Mouse (Mus musculus) ovary, adult 18-20 months (tissue): ENCODE measurements around the gene Gm648.
"Not testable (repeated sequence)": the region's sequence is repeated elsewhere in the genome, so short reads cannot be mapped to it uniquely, and the experiment has no call there.

Experiments
- DNase-seq: peaks from one replicate; pipeline ENCODE4 v3.0.0; 2022; ENCODE audit warnings: low spot score, mixed read lengths

Gene Gm648

DNA sequence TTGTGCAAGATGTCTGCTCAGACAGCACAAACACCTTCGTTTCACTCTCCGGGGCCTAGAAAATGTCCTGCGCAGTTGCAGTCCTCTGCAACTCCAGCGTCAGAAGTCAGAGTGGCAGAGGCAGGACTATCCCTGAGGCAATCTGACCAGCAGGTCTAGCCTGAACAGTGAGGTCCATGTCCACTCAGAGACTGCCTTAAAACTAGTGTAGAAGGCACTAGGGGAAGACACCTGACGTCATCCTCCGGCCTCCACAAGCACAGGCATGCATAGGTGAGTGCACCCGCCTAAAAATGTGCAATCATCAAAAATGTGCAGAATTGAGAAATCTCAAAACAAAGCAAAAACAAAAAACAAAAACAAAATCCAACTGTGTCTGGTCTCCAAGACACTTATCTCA is at the start of gene Gm648:
Gm648 (minus strand) TSS at position 101 of the 400 bp plus-strand sequence.
- no peak for DNase-seq

DNA sequence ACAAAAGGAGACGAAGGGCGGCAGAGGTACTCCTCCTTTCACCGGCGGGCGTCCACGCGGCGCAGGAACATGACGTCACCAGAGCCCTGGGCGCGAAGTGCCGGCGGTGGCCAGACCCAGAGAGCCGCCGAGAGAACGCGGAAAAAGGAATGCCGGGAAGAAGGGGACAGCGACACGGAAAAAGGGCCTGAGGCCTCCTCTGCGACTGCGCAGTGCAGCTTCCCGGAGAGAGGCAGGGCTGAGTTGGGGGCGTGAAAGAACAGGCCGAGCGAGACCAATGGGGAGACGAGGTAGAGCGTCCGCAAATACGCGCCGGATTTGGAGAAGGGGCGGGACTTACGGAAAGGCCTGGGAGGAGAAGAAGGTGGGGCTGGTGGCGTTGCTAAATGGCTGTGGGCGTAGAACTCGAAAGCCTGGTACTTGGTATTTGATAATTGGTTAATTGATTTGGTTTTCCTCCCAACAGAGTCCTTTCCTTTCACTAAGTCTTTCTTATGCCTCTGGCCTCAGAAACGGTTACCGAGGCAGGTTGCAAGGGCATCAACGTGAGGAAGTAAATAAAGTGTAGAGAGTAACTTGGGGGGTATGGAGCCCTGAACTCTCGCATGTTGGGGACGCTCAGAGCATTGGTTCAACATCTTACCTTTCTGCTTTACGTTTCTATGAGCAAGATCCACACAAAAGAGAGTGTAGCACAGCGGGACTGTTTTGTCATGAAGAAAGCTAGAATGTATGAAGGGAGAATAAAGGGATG is 48.7 kb upstream of the Gm648 start, which contains the start of gene Mmgt1:
Mmgt1 (minus strand) TSS at position 183 of the 754 bp plus-strand sequence.
- DNase-seq: peak; percentile 94

DNA sequence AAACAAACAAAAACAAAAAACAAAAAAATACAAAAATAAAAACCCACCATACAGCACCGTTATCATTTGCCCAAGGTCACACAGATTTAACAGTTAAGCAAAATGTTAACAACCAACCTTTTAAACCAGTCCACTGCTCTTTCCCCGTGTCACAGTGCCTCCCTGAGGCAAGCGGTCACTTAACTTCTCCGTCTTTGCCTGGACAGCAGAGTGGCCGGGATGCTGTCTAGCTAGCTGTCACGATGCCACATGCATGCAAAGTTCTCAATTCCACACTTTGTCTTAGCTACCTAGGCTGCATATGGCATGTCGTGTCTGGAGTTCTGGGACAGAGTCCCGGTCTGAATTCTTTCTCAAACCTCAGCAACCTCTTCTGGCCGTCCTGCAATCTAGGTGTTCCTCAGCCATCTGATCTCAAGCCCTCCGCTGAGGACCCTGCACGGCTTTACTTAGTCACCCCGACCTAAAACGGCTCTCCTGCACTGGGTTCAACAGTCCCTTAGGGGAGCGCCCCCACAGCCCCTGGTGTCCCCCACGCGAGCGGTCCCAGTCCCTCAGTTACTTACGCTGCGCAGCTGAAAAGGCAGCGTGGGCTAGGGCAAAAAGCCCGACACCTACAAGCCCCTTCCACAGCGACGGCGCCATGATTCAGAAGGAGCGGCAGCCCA is 47.9 kb upstream of the Gm648 start:
- DNase-seq: no peak

DNA sequence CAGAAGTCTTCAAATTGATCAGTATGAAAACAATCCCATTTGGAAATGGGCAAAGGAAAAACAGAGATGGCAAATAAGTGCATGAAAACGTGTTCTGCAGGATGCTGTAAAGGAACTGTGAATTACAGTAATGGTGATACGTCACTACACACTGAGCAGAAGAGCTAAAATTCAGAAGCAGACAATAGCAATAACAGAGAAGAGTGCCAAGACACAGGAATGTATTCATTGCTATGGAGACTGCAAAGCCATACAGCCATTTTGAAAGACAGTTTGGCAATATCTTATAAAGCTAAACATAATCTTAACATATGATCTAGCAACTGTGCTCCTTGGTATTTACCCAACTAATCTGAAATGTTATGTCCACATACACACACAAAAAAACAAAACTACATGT is 28.8 kb upstream of the Gm648 start:
- no peak for DNase-seq

DNA sequence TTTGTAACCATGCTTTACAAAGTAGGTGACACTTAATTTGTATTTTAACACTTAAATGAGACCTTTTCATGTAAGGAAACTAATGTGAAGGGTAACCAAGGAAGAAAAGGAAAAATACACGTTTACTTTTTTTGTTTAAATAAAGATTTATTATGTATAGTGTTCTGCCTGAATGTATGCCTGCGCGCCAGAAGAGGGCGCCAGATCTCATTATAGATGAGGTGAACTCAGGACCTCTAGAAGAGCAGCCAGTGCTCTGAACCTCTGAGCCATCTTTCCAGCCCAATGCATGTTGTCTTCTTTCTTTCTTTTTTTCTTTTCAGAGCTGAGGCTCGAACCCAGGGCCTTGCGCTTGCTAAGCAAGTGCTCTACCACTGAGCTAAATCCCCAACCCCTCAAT is 23.1 kb upstream of the Gm648 start:
- no peak for DNase-seq

DNA sequence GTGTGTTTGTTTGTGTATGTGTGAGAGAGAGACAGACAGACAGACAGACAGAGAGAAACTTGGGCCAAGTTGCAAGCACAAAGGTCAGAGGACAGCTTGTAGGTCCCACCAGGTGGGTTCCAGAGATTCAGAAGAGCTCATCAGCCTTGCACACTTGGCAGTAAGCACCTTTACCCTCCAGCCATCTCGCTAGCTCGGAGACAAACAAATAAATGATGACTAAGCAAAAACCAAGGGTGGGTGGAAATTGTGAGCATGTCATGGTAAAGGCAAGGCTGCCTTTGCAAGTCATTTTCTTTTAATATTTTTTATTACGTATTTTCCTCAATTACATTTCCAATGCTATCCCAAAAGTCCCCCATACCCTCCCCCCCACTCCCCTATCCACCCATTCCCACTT is 4.2 kb upstream of the Gm648 start:
- DNase-seq: no peak

DNA sequence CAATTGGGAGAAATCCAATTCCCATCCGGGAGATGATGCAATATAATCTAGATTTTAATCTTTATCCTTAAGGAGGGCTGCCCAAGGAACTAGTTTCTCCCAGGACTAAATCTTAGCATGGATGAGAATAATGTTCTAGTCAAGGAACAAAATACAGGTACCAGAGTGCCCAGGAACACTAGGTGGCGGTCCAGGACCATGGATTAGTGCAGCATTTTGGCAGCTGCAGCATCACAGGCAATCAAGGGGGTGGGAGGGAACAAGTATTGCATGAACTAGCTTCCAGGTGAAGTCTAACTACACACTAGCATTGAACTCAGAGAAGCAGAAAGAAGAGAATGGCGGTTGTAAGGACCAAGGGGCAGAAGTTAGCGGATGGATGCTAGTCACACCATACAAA is 12.2 kb downstream of the Gm648 start:
- DNase-seq: no peak

DNA sequence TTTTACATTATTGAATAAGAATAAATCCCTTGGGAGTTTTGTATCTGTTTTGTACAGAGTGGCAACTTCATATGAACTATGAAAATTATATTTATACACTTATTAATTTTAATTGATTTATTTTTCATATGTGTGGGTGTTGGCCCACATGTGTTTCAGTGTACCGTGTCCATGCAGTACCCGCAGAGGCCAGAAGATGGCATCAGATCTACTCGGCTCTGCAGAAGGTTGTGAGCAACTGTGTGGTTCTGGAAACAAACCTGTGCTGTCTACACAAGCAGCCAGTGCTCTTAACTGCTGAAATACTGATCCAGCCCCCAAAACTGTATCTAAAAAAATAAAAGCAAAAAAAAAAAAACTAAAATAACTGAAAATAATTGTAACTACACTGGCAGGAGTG is 18.1 kb downstream of the Gm648 start:
- no peak for DNase-seq

DNA sequence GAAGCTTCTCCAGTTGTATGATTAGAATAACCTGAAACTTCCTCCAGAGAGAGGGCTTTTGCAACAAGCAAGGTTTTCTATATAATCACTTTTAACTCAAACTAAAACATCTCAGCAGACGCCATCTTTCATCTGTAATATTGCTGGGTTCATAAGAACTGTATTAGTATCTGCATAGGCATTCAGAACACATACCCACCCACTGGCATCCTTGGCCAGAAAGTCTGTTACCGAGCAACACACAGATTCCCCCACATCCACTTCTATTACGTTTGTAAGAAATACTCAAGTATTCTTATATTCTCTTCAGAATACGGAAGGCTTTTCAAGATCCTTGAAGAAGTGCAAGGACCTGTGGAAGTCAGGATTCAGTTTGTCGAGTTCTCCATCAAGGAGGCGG is 25.0 kb downstream of the Gm648 start, which contains the start of gene Gm10477:
Gm10477 (plus strand) TSS at position 301 of the 400 bp plus-strand sequence.
- not testable (repeated sequence) for DNase-seq

DNA sequence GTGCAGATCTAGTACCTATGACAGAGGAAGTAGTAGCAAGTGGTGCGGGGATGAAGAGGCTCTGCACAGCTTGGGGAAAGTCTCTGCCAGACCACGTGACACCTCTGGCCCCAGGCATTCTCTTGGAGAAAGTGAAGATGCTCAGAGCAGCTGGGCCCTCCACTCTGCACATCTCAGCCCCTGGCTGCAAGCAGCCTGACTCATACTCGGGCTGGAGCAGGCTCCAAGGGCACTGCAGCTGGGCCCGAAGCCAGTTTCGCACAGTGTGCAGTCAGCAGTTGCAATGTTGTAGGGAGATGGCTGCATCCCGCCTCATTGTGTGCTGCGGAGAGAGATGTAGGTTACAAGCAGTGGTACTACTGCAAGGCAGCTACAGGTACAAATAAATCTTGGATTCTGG is 52.2 kb downstream of the Gm648 start:
- no peak for DNase-seq
